Mouse (Mus musculus): ENCODE results near the gene Bend3. TPM values are rescaled to one million over a fixed set of nuclear protein-coding genes. Genes with fewer than 3 reads are reported as not detected.
A peak's percentile ranks its signal among the peaks of the same experiment; 100 is the strongest.

The Bend3 gene
- 1 to 10 TPM; 5.5 to 5.9 TPM for total RNA-seq (2021)

DNA sequence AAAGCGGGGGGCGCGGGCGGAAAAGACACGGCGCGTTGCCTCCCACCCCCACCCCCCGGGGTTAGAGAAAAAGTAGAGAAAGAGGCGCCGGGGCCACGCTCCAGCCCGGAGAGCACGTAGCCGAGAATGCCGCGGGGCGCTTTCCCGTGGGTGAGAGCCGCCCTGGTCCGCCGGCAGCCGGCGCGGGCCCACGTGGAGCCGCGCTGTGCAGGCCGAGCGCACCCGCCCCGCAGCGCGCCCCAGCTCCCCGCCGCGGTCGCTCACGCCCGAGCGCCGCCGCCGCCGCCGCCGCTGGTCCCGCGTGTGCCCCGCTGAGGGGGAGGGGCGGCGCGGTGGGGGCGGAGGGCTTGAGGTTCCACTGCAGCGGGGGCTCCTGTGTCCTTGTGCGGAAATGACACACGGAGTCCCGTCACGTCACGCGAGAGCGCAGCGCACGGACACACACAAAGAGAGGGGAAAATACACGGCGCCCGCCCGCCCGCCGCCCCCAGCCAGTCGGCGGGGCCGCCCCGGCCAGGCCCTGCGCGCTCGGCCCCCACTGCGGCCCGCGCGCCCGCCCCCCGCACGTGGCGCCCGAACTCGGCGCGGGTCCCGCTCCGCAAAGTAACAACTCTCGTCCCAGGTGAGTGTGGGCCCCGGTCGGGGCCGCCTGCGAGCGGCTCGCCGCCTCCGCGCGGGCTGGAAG, at the start of gene Bend3:
TSS of gene Bend3 (plus strand) at position 81 of the 685 bp plus-strand sequence.
- intact Hi-C loops (cut with DNase I) = loop anchor here (2.0 kb wide), 1 partner anchor 22 kb away; no protein-coding TSS in a partner anchor
- peak; percentile 16 for DNase-seq (ENCODE audit: low spot score)

DNA sequence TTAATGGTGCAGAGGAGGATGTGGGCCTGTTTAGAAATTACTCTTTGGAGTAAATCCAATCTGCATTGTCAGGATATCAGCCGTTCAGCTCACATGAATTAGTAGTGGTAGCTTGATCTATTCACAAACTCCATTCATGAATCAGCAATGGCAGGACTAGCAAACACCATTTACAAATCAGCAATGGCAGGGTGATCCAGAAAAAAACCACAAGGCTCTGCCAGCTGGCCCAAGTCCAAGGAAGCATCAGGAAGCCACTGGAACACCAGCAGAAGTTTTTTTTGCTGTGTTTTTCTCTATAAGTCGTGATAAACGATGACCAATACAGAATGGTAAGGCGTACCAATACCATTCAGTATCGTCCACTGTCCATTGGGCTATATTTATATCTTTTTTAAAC, 48.0 kb upstream of the Bend3 start:
- intact Hi-C loops (cut with DNase I) = no loop called here

DNA sequence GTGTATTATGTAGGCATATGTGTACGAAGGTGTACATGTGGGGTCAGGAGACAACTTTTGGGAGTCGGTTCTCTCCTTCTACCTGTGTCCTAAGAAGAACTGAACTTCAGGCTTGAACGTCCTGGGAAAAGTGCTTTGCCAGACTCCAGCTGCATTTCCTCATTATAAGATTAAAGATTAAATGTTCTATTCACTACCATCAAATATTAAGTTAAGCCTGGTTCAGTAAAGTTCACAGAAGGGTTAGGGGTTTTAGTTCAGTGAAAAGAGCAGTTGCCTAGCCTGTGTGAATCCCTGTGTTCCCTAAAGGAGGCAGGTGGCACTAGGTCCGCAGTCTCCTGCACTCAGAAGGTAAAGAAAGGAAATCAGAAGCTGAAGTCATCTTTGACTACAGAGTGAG, 44.3 kb upstream of the Bend3 start:
- no peak for DNase-seq (ENCODE audit: low spot score)
- intact Hi-C loops (cut with DNase I) = no loop called here

More for the DNA sequence above, 48.0 kb upstream of the Bend3 start:
- DNase-seq (ENCODE audit: low spot score) = no peak

DNA sequence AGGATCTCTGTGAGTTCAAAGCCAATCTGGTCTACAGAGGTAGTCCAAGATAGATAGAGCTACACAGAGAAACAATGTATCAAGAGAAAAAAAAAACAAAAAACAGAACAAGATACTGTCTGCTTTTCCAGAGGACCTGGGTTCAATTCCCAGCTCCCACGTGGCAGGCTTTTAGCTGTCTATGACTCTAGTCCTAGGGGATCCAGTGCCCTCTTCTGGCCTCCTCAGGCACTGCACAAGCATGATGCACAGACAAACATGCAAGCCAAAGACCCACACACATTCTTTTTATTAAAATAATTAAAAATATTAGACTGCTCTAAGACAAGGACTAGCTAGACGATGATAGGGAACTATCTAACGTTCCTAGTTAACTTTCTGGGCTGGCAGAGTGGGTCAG, 42.9 kb upstream of the Bend3 start:
- intact Hi-C loops (cut with DNase I) = no loop called here

DNA sequence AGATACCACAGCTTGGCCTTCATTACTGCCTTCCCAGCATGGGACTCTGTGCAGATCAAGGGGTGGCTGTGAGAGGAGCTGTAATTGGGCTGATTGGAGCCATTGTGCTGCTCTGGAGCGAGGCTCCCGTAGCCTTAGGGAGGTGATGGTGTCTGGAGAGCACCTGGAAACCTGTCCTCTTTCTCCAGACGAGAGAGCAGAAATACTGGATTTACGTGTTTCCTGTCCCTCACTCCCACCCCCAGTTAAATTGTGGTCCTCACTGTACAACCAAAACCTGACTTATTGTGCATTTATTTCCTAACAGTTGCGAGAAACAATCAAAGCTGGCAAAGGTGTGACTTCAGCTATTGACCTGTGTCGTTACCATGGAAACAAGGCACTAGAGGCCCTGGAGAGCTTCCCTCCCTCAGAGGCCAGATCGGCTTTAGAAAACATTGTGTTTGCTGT, 39.1 kb upstream of the Bend3 start:
- no peak for DNase-seq (ENCODE audit: low spot score)
- intact Hi-C loops (cut with DNase I) = no loop called here

More for the DNA sequence above, 42.9 kb upstream of the Bend3 start:
- DNase-seq (ENCODE audit: low spot score) = no peak

DNA sequence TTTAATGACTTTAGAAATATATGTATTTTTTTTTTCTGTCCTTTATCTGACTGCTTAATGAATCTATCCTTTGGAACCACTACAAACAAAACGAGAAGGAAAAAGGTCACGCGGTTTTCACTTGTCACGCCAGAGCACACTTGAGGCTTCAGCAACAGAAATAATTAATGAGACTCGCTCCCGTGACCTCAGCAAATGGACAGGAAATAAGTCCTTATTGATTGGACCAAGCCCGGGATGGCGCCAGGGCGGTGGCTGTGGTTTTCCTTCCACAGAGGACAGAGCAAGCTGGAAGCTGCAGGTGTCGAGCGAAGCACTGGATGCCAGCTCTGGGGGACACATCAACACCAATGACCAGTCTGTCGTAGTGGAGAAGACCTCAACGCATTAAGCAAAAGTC, 38.6 kb upstream of the Bend3 start:
- DNase-seq (ENCODE audit: low spot score) = no peak
- intact Hi-C loops (cut with DNase I) = no loop called here

DNA sequence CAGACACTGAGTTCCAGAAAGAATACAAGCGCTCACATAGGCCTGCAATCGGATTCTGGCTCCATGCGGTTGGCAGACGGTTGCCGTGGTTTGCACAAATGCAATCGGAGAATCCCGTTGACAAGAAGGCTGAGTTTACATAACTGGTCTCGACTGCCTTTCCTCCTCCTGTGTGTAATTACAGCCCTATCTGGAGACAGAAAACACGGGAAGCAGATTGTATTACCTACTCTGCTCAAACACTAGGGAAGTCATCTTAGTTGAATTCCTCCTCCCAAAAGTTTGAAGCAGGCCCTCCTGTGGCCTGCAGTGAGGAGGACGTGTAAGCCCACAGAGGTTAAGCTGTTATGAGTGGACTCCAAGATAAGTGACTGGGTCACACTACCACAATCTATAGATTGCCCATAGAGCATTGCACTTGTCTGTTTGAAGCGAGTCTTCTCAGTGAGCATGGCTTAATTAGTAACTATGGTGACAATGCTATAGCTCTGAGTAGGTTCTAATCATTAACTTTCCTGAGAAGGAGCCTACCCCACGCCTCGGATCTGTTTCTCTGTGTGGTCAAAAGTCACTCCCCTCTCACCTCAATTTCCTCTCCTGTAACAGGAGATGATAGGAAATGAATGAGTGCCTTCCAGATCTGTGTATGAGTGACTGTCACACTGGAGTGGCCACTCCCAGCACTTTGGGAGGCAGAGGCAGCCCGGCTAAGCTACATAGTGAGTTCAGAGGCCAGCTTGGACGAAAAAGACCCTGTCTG, 37.5 kb upstream of the Bend3 start:
- intact Hi-C loops (cut with DNase I) = no loop called here
- no peak for DNase-seq (ENCODE audit: low spot score)

DNA sequence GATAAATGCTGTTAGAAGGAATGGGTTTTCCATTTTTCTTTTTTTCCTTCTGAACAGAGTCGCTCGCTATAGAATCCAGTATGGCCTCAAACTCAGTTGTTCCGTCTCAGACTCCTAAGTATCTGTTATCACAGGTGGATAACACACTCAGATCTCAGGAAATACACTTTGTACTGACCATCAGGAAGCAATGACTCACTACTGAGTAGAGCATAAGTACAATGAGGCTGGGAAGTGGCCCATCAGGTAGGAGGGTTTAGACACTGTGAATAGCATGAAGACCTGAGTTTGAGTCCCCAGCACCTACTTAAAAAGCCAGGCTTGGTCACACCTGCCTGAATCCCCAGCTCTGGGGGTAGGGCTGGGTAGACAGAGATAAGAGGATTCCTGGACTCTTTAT, 30.0 kb upstream of the Bend3 start:
- DNase-seq (ENCODE audit: low spot score) = no peak
- intact Hi-C loops (cut with DNase I) = no loop called here

DNA sequence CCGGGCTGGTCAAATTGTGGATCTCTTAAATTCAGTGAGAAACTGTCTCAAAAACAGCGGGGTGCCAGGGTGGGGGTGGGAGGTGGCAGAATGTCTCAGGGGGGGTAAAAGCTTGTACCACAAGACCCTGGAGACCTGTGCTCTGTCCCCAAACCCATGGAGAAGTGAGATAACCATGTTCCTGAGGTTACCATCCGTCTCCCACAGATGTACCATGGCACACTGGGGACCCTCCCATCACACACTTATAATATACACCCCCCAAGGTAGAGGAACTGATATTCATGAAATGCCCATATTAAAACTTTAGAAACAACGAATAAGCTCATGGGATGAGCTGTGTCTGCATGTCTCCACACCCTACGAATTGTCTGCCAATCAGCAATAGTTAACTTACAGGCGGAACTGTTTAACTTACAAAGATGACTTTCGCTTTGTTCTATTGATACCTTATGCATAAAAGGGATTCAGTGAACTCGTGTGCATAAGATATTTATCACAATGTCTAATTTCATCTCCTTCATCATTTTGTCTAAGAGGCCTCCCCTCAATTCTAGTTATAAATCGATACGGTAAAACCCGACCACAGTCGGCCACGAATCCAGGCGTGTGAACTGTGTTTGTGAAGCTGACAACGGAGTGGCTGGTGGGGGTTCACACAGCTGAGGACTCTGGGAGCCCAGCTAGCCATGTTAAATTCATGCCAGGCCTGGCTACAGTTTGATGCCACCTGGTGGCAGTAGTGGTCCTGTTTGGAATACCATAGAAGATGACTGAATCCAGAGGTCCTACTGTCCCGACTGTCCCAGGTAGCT, 26.6 kb upstream of the Bend3 start:
- intact Hi-C loops (cut with DNase I) = no loop called here

DNA sequence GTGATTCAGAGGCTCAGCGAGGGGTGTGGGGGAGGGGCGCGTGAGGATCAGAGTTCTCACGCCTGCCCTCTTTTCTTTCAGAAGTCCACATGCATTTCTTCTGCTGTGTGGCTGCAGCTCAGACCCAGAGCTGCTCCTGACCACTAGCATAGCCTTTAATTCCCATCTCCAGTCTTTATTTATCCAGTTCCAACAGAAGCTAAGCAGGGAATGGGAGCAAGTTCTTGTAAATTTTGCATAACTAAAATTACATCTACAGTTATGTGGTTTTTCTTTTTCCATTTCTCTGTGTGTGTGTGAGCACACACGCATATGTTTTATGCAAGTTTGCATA, 26.0 kb upstream of the Bend3 start:
- intact Hi-C loops (cut with DNase I) = no loop called here

More for the DNA sequence above, 26.6 kb upstream of the Bend3 start:
- peak; percentile 31 for DNase-seq (ENCODE audit: low spot score)

DNA sequence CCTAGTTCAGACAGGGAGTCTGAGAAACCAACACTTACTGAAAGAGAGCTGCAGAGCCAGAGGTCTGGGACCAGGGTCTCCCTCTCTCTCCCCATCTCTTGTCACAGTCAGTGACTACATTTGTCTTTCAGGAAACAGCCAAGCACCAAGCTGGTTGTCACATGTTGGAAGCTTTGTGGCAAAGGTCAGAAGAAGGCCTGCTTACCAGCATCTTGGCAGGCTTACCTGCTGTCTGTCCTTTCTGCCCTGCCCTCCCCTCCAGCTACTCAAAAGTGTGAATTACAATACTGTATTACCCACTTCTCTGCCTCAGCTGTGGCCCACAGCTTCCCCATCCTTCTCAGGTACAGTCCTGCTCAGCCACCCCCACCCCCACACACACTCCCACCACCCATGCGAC, 24.4 kb upstream of the Bend3 start:
- no peak for DNase-seq (ENCODE audit: low spot score)
- intact Hi-C loops (cut with DNase I) = no loop called here

More for the DNA sequence above, 26.0 kb upstream of the Bend3 start:
- no peak for DNase-seq (ENCODE audit: low spot score)

DNA sequence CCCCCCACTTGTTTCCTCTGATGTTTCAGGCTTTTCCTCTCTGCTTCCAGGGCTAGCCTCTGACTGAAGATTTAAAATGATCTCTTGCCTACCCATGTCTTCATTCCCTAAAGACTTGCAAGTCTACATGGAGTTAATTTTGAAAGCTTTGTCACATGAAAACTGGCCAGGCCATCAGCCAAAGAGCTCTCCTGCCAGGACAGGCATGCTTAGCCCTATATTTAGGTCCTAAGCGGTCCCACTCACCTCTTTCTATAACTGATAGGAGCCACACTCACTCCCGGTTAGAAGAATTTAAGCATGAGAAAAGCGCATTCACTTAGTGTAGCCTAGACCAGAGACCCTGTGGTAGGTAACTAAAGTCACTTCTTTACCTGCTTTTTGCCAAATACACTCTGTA, 24.0 kb upstream of the Bend3 start:
- intact Hi-C loops (cut with DNase I) = no loop called here
- DNase-seq (ENCODE audit: low spot score) = no peak

DNA sequence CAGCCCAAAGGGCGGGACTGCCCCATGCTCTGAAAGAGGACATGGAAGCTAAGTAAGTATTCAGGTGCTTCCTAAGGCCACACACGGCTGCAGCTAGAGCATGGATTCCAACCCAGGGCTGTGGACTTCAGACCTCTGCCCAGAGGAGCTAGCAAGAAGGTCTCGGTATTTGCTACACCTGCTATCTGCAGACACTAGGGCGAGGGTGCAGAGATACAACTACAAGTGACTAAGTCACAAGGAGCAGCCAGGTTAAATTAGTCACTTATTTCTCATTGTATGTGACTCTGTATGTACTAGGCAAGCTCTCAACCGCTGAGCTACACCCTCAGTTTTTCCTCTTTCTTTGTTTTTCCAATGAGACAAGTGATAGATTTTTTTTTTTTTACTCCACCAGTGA, 15.8 kb upstream of the Bend3 start:
- DNase-seq (ENCODE audit: low spot score) = no peak
- intact Hi-C loops (cut with DNase I) = no loop called here

DNA sequence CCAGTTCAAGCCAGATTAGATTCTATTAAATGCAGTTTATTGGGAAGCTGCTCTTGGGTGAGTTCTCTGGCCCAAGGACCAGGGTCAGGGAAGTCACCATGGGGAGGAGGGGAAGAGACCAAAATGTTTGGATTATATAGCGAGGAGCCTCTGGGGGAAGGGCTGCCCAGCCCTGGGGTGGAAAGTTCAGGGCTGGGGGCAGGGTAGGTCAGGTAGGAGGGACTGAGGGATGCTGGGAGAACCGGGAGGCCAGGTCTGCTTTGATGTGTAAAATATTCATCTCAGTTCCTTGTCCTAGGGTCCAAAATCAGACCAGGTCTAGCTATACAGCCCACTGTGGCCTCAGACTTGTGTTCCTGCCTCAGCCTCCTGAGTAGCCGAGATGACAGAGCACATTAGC, 15.4 kb upstream of the Bend3 start:
- no peak for DNase-seq (ENCODE audit: low spot score)
- intact Hi-C loops (cut with DNase I) = no loop called here

DNA sequence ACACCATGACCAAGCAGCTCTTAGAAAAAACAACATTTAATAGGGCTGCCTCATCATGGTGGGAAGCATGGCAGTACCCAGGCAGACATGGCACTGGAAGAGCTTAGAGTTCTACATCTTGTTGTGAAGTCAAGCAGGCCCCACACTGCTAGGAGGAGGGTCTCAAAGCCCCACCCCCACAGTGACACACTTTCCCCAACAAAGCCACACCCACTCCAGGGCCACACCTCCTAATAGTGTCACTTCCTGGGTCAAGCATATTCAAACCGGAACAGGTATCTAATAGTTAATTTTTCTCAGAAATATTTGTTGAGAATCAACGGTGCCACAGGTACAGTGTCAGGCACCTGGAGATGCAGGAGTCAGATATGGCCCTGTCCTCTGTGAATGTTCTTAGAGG, 12.4 kb upstream of the Bend3 start:
- intact Hi-C loops (cut with DNase I) = no loop called here
- no peak for DNase-seq (ENCODE audit: low spot score)

DNA sequence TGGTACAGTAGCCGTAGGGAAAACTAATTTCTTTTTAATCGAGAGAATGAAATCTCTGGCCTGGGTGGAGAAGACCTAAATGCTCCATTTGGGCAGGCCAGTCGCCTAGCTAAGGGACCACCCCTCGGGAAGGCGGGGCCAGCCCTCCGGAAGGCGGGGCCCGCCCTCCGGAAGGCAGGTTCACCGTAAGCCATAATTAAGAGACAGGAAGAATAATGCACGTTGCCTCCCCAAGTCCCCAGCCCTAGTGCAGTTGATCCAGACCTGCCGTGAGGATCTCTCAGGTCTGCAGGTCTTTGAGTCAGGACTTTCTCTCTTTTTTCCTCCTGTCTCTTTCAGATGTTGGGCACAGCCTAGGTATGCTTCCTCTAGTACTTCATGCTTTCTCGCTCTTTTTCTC, 11.0 kb upstream of the Bend3 start:
- no peak for DNase-seq (ENCODE audit: low spot score)

DNA sequence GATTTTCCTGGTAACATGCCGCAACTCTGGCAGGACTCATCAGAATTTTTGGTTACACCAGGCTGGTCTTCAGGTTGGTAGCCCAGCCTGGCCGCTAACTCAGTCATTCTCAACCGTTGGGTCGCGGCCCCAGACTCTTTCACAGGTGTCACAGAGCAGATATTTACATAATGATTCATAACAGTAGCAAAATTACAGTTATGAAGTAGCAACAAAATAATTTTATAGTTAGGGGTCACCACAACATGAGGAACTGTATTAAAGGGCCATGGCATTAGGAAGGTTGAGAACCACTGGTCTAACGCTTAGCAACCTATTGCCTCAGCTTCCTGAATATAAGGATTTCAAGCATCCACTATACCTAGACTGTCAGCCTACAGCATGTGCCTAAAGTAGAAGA, 10.3 kb upstream of the Bend3 start:
- intact Hi-C loops (cut with DNase I) = no loop called here
- DNase-seq (ENCODE audit: low spot score) = no peak

More for the DNA sequence above, 11.0 kb upstream of the Bend3 start:
- intact Hi-C loops (cut with DNase I) = no loop called here

DNA sequence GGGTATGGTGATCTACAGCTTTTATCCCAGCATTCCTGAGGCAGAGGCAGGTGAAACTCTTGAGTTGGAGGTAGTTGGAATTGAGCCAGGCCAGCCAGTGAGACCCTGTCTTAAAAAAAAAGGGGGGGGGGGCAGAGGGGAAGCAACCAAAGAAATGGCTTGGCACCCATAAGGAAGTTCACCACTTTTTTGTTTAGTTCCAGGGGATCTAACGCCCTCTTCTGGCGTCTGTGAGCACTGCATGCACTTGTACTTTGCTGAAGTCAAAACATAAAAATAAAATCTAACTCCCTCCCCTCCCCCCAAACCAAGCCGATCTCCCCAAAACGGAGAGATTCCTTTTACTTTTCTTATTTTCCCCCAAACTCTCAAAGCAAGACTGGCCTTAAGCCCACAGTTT, 3.3 kb upstream of the Bend3 start:
- intact Hi-C loops (cut with DNase I) = loop anchor here (1.0 kb wide), 1 partner anchor 60 kb away; no protein-coding TSS in a partner anchor
- no peak for DNase-seq (ENCODE audit: low spot score)

DNA sequence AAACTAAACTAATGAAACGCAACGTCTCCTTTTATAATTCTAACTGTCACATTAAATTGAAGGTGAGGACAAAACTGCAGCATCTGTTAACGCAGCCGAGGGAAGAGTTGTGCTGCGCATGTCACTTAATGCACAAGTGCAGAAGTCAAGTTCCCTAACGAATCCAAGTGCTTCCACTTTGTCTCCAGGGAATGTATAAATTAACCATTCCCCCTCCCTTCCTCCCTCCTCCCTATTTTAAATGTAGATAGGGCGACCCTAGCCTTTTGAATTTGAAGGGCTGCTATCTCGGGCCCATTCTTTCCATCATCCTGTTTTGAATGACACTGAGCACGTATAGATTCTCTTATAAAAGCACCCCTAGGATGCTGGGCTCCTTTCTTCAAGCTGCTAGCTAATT, 1.2 kb upstream of the Bend3 start:
- intact Hi-C loops (cut with DNase I) = no loop called here

DNA sequence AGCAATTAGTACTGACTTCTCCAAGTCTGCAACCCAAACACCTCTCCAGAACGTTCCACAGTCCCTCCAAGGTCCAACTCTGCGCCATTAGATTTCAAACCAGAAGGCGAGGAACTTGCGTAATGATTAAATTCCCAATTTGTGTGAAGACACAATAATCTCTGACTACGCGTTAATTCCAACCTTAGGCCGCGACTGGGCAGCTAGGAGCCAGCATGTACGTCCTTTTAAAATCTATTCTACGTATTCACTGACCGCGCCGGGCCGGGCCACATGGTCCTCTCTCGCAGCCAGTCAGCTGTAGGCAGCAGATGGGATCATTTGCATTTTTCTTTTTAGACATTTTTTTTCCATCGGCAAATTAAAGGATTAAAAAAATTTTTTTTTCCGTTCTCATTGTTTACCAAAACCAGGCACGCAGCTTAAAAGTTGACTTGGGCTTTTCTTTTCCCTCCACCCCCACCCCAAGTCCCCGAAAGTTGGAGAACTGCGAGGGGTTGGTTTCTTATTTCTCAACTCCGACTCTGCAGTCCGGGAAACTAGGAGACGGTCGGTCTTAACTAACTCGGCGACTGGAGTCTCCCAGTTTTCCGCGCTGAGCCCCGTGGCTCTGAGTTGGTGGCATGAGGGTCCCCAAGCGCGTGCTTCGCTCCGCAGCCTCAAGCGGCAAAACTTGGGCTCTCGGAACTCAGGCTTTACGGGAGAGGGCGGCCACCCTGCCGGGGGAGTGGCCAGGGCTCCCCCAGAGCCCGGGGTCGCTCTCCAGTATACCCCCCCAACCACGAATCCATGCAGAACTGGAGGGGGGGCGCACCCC, 558 bp upstream of the Bend3 start:
- intact Hi-C loops (cut with DNase I) = loop anchor here (2.0 kb wide), 1 partner anchor 21 kb away; no protein-coding TSS in a partner anchor
- peak; percentile 11 for DNase-seq (ENCODE audit: low spot score)

More for the DNA sequence above, 1.2 kb upstream of the Bend3 start:
- no peak for DNase-seq (ENCODE audit: low spot score)
